Mouse (Mus musculus): ENCODE data around the gene Casr. TPM values are rescaled to one million over a fixed set of nuclear protein-coding genes. Genes with fewer than 3 reads are reported as not detected.
A peak's percentile ranks its signal among the peaks of the same experiment; 100 is the strongest.

Casr gene
- polyA plus RNA-seq, 1 experiment, result 1.1 TPM

DNA sequence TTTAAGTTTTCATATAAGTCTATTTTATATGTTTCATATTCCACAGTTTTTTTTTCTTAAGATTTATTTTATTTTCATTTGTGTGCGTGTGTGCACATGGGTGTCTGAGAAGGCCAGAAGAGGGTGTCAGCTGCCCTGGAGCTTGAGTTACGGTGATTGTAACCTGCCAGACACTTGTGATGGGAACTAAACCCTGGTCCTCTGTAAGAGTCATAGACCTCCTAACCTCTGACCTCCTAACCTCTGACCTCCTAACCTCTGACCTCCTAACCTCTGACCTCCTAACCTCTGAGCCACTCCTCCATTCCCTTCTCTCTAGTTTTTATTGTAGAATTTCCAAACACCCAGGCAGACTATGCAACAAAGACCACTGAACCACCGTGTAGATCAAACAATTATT, 86.4 kb downstream of the Casr start:
- Histone ChIP-seq H3K27me3 (ENCODE audit: control insufficient read depth, insufficient read depth, low read length) (no peaks in the 10 kb centered on the region), H3K27ac (ENCODE audit: control insufficient read depth, insufficient read depth, low read depth, low read length) (no peak overlapping the region), H3K4me1 (ENCODE audit: control insufficient read depth, insufficient read depth, low read length) (no peaks in the 10 kb centered on the region; the same call in 1 of the 2 replicates), H3K36me3 (ENCODE audit: control insufficient read depth, insufficient read depth, low read length) (no peaks in the 10 kb centered on the region), H3K4me3 (ENCODE audit: control insufficient read depth, low read depth, low read length) (no peak overlapping the region)
- TF ChIP-seq POLR2A (IDR thresholded peaks at IDR 0.05; ENCODE audit: control insufficient read depth, low read depth, low read length) (no peak), CTCF (IDR thresholded peaks at IDR 0.05; ENCODE audit: control insufficient read depth, insufficient read depth, insufficient replicate concordance, low read depth, low read length) (no peak)

- no peaks in the 10 kb centered on the region for H3K36me3 ChIP-seq (ENCODE audit: control insufficient read depth, insufficient read depth, low read length)
- H3K27me3 ChIP-seq (ENCODE audit: control insufficient read depth, insufficient read depth, low read length), result no peaks in the 10 kb centered on the region
- H3K4me1 ChIP-seq (ENCODE audit: control insufficient read depth, insufficient read depth, low read length), result no peaks in the 10 kb centered on the region; the same call in 1 of the 2 replicates
- no peak overlapping the region for H3K4me3 ChIP-seq (ENCODE audit: control insufficient read depth, low read depth, low read length)
- H3K27ac ChIP-seq (ENCODE audit: control insufficient read depth, insufficient read depth, low read depth, low read length), result no peak overlapping the region
- TF ChIP-seq CTCF (IDR thresholded peaks at IDR 0.05; ENCODE audit: control insufficient read depth, insufficient read depth, insufficient replicate concordance, low read depth, low read length) (no peak), POLR2A (IDR thresholded peaks at IDR 0.05; ENCODE audit: control insufficient read depth, low read depth, low read length) (no peak)
Observed at GRCm38 (mm10) chr16:36474849-36475248, 87.1 kb downstream of the Casr start.

DNA sequence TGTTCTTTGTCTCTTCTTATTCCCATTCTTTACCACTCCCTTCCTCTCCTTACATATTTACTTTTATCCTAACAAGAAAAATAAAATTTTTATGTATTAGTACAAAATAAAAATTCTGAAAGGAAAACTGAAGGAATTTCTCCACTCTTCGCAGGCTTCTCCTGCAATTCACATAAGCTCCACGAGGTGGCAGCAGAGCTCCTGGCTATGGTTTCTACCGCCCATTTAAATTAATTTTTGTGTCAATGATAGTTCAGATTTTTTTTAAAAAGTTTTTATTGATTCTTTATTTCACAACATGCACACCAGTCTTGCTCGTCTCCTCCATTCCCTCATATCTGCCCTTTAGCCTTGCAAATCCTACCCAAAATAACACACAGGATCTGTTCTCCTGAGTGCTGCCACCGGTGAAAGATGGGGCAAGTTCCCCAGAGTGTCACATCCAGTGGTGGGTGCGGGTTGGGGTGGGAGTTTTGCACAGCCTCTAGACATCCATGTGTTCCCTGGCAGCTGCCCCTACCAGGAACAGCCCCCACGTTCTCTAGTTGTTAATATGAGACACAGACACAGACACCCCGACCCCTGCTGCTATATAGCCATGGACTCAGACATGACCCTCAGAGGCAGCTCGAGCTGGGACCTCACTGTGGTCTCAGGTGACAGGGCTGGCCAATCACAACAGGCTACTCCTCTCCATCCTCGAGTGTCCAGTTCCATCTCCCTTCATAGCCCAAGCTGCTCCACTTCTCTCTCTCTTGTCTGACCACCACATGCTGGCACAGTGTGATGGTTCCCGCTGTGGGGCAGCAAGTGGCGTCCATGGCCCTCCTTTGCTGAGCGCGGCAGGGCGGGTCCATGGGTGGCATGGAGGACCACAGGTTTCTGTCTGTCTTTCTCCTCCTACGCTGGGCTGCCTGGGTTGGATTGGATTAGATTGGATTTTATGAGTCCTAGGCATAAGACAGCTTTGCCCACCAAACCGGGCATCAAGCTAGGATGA, 88.4 kb downstream of the Casr start:
- no peak overlapping the region for H3K27ac ChIP-seq (ENCODE audit: control insufficient read depth, insufficient read depth, low read depth, low read length)
- TF ChIP-seq CTCF (IDR thresholded peaks at IDR 0.05; ENCODE audit: control insufficient read depth, insufficient read depth, insufficient replicate concordance, low read depth, low read length) (peak; percentile 39; the same call in 1 of the 2 replicates), POLR2A (IDR thresholded peaks at IDR 0.05; ENCODE audit: control insufficient read depth, low read depth, low read length) (no peak)
- H3K36me3 ChIP-seq (ENCODE audit: control insufficient read depth, insufficient read depth, low read length), result no peaks in the 10 kb centered on the region
- no peak overlapping the region for H3K4me3 ChIP-seq (ENCODE audit: control insufficient read depth, low read depth, low read length)
- H3K4me1 ChIP-seq (ENCODE audit: control insufficient read depth, insufficient read depth, low read length), result no peaks in the 10 kb centered on the region; the same call in 1 of the 2 replicates
- no peaks in the 10 kb centered on the region for H3K27me3 ChIP-seq (ENCODE audit: control insufficient read depth, insufficient read depth, low read length)

GRCm38 (mm10) chr16:36471066-36471633, 90.8 kb downstream of the Casr start:
- no peak for TF ChIP-seq CTCF (IDR thresholded peaks at IDR 0.05; ENCODE audit: control insufficient read depth, insufficient read depth, insufficient replicate concordance, low read depth, low read length)
- no peak for TF ChIP-seq POLR2A (IDR thresholded peaks at IDR 0.05; ENCODE audit: control insufficient read depth, low read depth, low read length)
- H3K4me1 ChIP-seq (ENCODE audit: control insufficient read depth, insufficient read depth, low read length), result no peaks in the 10 kb centered on the region; the same call in 1 of the 2 replicates
- H3K27me3 ChIP-seq (ENCODE audit: control insufficient read depth, insufficient read depth, low read length), result no peaks in the 10 kb centered on the region
- H3K27ac ChIP-seq (ENCODE audit: control insufficient read depth, insufficient read depth, low read depth, low read length), result no peak overlapping the region
- H3K36me3 ChIP-seq (ENCODE audit: control insufficient read depth, insufficient read depth, low read length), result no peaks in the 10 kb centered on the region
- H3K4me3 ChIP-seq (ENCODE audit: control insufficient read depth, low read depth, low read length), result no peak overlapping the region

DNA sequence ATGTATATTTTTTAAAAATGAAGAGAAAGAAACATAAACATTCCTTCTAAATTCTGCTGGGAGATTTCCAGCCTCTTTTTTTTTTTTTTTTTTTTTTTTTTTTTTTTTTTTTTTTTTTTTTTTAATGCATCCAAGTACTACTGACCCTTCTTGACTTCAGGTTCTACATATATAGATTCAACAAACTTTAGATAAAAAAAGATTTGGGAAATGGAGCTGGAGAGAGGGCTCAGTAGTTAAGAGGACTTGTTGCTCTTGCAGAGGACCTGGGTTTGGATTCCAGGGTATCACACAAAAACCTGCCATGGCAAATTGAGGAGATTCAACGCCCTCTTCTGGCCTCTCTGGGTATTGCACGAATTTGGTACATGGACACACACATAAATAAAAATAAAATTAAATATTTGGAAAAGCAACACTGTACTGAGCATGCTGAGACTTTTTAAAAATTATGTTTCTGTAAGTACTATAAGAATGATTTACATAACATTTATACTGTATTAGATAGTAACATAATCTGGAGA, 91.9 kb downstream of the Casr start:
- TF ChIP-seq POLR2A (IDR thresholded peaks at IDR 0.05; ENCODE audit: control insufficient read depth, low read depth, low read length) (no peak), CTCF (IDR thresholded peaks at IDR 0.05; ENCODE audit: control insufficient read depth, insufficient read depth, insufficient replicate concordance, low read depth, low read length) (no peak)
- Histone ChIP-seq H3K36me3 (ENCODE audit: control insufficient read depth, insufficient read depth, low read length) (no peaks in the 10 kb centered on the region), H3K4me3 (ENCODE audit: control insufficient read depth, low read depth, low read length) (no peak overlapping the region), H3K27me3 (ENCODE audit: control insufficient read depth, insufficient read depth, low read length) (no peaks in the 10 kb centered on the region), H3K27ac (ENCODE audit: control insufficient read depth, insufficient read depth, low read depth, low read length) (no peak overlapping the region), H3K4me1 (ENCODE audit: control insufficient read depth, insufficient read depth, low read length) (no peaks in the 10 kb centered on the region; the same call in 1 of the 2 replicates)

- TF ChIP-seq POLR2A (IDR thresholded peaks at IDR 0.05; ENCODE audit: control insufficient read depth, low read depth, low read length), result no peak
- no peak for TF ChIP-seq CTCF (IDR thresholded peaks at IDR 0.05; ENCODE audit: control insufficient read depth, insufficient read depth, insufficient replicate concordance, low read depth, low read length)
- Histone ChIP-seq H3K27me3 (ENCODE audit: control insufficient read depth, insufficient read depth, low read length) (no peaks in the 10 kb centered on the region), H3K36me3 (ENCODE audit: control insufficient read depth, insufficient read depth, low read length) (no peaks in the 10 kb centered on the region), H3K4me1 (ENCODE audit: control insufficient read depth, insufficient read depth, low read length) (no peaks in the 10 kb centered on the region; the same call in 1 of the 2 replicates), H3K27ac (ENCODE audit: control insufficient read depth, insufficient read depth, low read depth, low read length) (no peak overlapping the region), H3K4me3 (ENCODE audit: control insufficient read depth, low read depth, low read length) (no peak overlapping the region)
Observed at GRCm38 (mm10) chr16:36469367-36469766, 92.6 kb downstream of the Casr start.

DNA sequence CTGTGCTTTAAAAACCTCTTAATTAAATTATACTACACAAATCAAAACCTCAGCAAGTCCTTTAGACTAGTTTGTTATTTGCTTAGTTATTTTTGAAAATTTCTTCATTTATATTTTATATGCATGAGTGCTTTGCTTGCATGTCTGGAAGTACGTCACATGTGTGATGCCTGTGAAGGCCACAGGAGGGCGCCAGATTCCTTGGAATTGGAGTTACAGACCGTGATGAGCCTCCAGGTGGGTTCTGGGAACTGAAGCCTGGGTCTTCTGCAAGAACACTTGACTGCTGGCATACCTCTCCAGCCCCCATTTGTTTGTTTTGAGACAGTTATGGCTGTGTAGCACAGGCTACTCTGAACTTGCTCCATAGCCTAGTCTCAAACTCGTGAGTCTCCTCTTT, 93.1 kb downstream of the Casr start:
- Histone ChIP-seq H3K36me3 (ENCODE audit: control insufficient read depth, insufficient read depth, low read length) (no peaks in the 10 kb centered on the region), H3K27me3 (ENCODE audit: control insufficient read depth, insufficient read depth, low read length) (no peaks in the 10 kb centered on the region), H3K4me3 (ENCODE audit: control insufficient read depth, low read depth, low read length) (no peak overlapping the region), H3K4me1 (ENCODE audit: control insufficient read depth, insufficient read depth, low read length) (no peaks in the 10 kb centered on the region; the same call in 1 of the 2 replicates), H3K27ac (ENCODE audit: control insufficient read depth, insufficient read depth, low read depth, low read length) (no peak overlapping the region)
- no peak for TF ChIP-seq POLR2A (IDR thresholded peaks at IDR 0.05; ENCODE audit: control insufficient read depth, low read depth, low read length)
- peak; percentile 82; the same call in 1 of the 2 replicates for TF ChIP-seq CTCF (IDR thresholded peaks at IDR 0.05; ENCODE audit: control insufficient read depth, insufficient read depth, insufficient replicate concordance, low read depth, low read length)

All from testis, adult 2 months (tissue).